Mouse (Mus musculus) myocyte (in vitro differentiated cells): ENCODE results near the gene Mgst3. TPM values are rescaled to one million over a fixed set of nuclear protein-coding genes. Genes with fewer than 3 reads are reported as not detected.

Experiments
- H3K27me3 ChIP-seq: one replicate; pipeline ENCODE4 v1.6.1; 2011; ENCODE audit not compliant: control insufficient read depth, insufficient read depth, insufficient read length
- H3K36me3 ChIP-seq: one replicate; pipeline ENCODE4 v1.6.1; 2011; ENCODE audit not compliant: control insufficient read depth, insufficient read depth
- H3K4me2 ChIP-seq: one replicate; pipeline ENCODE4 v1.6.1; 2011; ENCODE audit warnings: low read depth, control low read depth
- H3K4me3 ChIP-seq: one replicate; pipeline ENCODE4 v1.5.1; 2011; ENCODE audit warnings: mild to moderate bottlenecking, control low read depth, moderate library complexity
- H3K79me2 ChIP-seq: one replicate; pipeline ENCODE4 v1.6.1; 2011; ENCODE audit not compliant: control insufficient read depth, insufficient read depth
- H3ac ChIP-seq: one replicate; pipeline ENCODE4 v1.6.1; 2011; ENCODE audit not compliant: control insufficient read depth, insufficient read length
- CEBPB ChIP-seq: IDR thresholded peaks from 2 replicates; pipeline ENCODE4 v1.6.1; 2011; ENCODE audit warnings: mild to moderate bottlenecking, moderate library complexity; ENCODE audit not compliant: poor library complexity, insufficient read depth, severe bottlenecking
- E2F4 ChIP-seq: IDR thresholded peaks from one replicate; pipeline ENCODE4 v1.6.1; 2011; ENCODE audit warnings: mild to moderate bottlenecking, control low read depth, moderate library complexity; ENCODE audit not compliant: insufficient read depth
- MAX ChIP-seq: IDR thresholded peaks from one replicate; pipeline ENCODE4 v1.6.1; 2011; ENCODE audit warnings: low read depth, mild to moderate bottlenecking, control low read depth
- MYOD1 ChIP-seq, 3 experiments: IDR thresholded peaks; one replicate each; pipeline ENCODE4 v1.6.1; 2011; ENCODE audit warnings: control low read depth in 2 of 3, low read depth in 2 of 3, mild to moderate bottlenecking in 2 of 3, moderate library complexity in 1 of 3; ENCODE audit not compliant: insufficient read length in 2 of 3, control insufficient read depth in 1 of 3
- MYOG ChIP-seq, 3 experiments: IDR thresholded peaks; one replicate each; pipeline ENCODE4 v1.6.1; 2011; ENCODE audit warnings: control low read depth in 2 of 3, low read depth in 2 of 3, mild to moderate bottlenecking in 2 of 3; ENCODE audit not compliant: insufficient read length in 2 of 3, control insufficient read depth in 1 of 3, insufficient read depth in 1 of 3
- POLR2A ChIP-seq: IDR thresholded peaks from one replicate; pipeline ENCODE4 v1.6.1; 2011; ENCODE audit warnings: low read depth, mild to moderate bottlenecking, control low read depth, moderate library complexity; ENCODE audit not compliant: insufficient read length
- POLR2AphosphoS2 ChIP-seq: IDR thresholded peaks from one replicate; pipeline ENCODE4 v1.6.1; 2011; ENCODE audit warnings: low read depth, control low read depth; ENCODE audit not compliant: insufficient read length
- REST ChIP-seq: IDR thresholded peaks from one replicate; pipeline ENCODE4 v1.6.1; 2011; ENCODE audit warnings: mild to moderate bottlenecking, control low read depth, moderate library complexity; ENCODE audit not compliant: insufficient read depth, insufficient read length
- SRF ChIP-seq: IDR thresholded peaks from one replicate; pipeline ENCODE4 v1.6.1; 2011; ENCODE audit warnings: low read depth; ENCODE audit not compliant: control insufficient read depth, insufficient read length
- TCF12 ChIP-seq: IDR thresholded peaks from one replicate; pipeline ENCODE4 v1.6.1; 2011; ENCODE audit warnings: mild to moderate bottlenecking, control low read depth; ENCODE audit not compliant: poor library complexity, insufficient read depth, severe bottlenecking
- TCF3 ChIP-seq: IDR thresholded peaks from one replicate; pipeline ENCODE4 v1.6.1; 2011; ENCODE audit warnings: low read depth, control low read depth; ENCODE audit not compliant: insufficient read length
- USF1 ChIP-seq: IDR thresholded peaks from one replicate; pipeline ENCODE4 v1.6.1; 2011; ENCODE audit warnings: low read depth, mild to moderate bottlenecking, control low read depth, moderate library complexity
- polyA plus RNA-seq: library from polyadenylated mRNA; unstranded; fragments of >200 nt; fragmentation: generic; extraction: Trizol; gene quantifications from one replicate; pipeline ENCODE4 v1.2.1, GENCODE M21; 2012; ENCODE audit warnings: missing spikeins

The Mgst3 gene
- polyA plus RNA-seq, 1 experiment, result 62.0 TPM

GRCm38 (mm10) chr1:167382316-167382715, 11.3 kb downstream of the Mgst3 start:
- no peaks in the 10 kb centered on the region for H3K27me3 ChIP-seq
- no peak for TF ChIP-seq TCF3
- TF ChIP-seq SRF, result no peak
- TF ChIP-seq REST, result no peak
- no peak for TF ChIP-seq CEBPB
- TF ChIP-seq MYOD1 (IDR thresholded peaks at IDR 0.05; ENCODE audit: control insufficient read depth in 1 of 3, insufficient read length in 2 of 3, low read depth in 2 of 3), result no peak
- TF ChIP-seq MAX, result no peak
- no peak for TF ChIP-seq E2F4
- TF ChIP-seq USF1, result no peak
- no peak for TF ChIP-seq POLR2A
- no peak for TF ChIP-seq TCF12
- TF ChIP-seq MYOG (IDR thresholded peaks at IDR 0.05; ENCODE audit: control insufficient read depth in 1 of 3, insufficient read depth in 1 of 3, insufficient read length in 2 of 3, low read depth in 2 of 3), result no peak
- TF ChIP-seq POLR2AphosphoS2, result no peak
- H3ac ChIP-seq, result no peak overlapping the region
- H3K4me3 ChIP-seq, result no peak overlapping the region
- H3K79me2 ChIP-seq, result no peaks in the 10 kb centered on the region
- H3K4me2 ChIP-seq, result no peak overlapping the region
- H3K36me3 ChIP-seq, result no peaks in the 10 kb centered on the region

GRCm38 (mm10) chr1:167381050-167382015, 12.3 kb downstream of the Mgst3 start:
- no peaks in the 10 kb centered on the region for H3K27me3 ChIP-seq
- H3K36me3 ChIP-seq, result no peaks in the 10 kb centered on the region
- no peak overlapping the region for H3K4me2 ChIP-seq
- TF ChIP-seq MAX (no peak), TCF3 (no peak), POLR2A (no peak), SRF (no peak), POLR2AphosphoS2 (no peak), MYOD1 (IDR thresholded peaks at IDR 0.05; ENCODE audit: control insufficient read depth in 1 of 3, insufficient read length in 2 of 3, low read depth in 2 of 3) (no peak), REST (no peak), TCF12 (no peak), E2F4 (no peak), MYOG (IDR thresholded peaks at IDR 0.05; ENCODE audit: control insufficient read depth in 1 of 3, insufficient read depth in 1 of 3, insufficient read length in 2 of 3, low read depth in 2 of 3) (no peak), USF1 (no peak), CEBPB (no peak)
- H3K4me3 ChIP-seq, result no peak overlapping the region
- H3ac ChIP-seq, result no peak overlapping the region
- no peaks in the 10 kb centered on the region for H3K79me2 ChIP-seq

- Histone ChIP-seq H3K4me2 (no peak overlapping the region), H3ac (no peak overlapping the region), H3K79me2 (no peaks in the 10 kb centered on the region), H3K36me3 (no peaks in the 10 kb centered on the region), H3K27me3 (no peaks in the 10 kb centered on the region), H3K4me3 (no peak overlapping the region)
- no peak for TF ChIP-seq CEBPB
- no peak for TF ChIP-seq POLR2AphosphoS2
- no peak for TF ChIP-seq REST
- no peak for TF ChIP-seq MYOD1 (IDR thresholded peaks at IDR 0.05; ENCODE audit: control insufficient read depth in 1 of 3, insufficient read length in 2 of 3, low read depth in 2 of 3)
- TF ChIP-seq TCF3, result no peak
- TF ChIP-seq MAX, result no peak
- TF ChIP-seq MYOG (IDR thresholded peaks at IDR 0.05; ENCODE audit: control insufficient read depth in 1 of 3, insufficient read depth in 1 of 3, insufficient read length in 2 of 3, low read depth in 2 of 3), result no peak
- TF ChIP-seq POLR2A, result no peak
- TF ChIP-seq USF1, result no peak
These were observed 13.4 kb downstream of the Mgst3 start for GRCm38 (mm10) chr1:167380223-167380622.

- no peak overlapping the region for H3ac ChIP-seq
- H3K79me2 ChIP-seq, result no peaks in the 10 kb centered on the region
- TF ChIP-seq MYOG (IDR thresholded peaks at IDR 0.05; ENCODE audit: control insufficient read depth in 1 of 3, insufficient read depth in 1 of 3, insufficient read length in 2 of 3, low read depth in 2 of 3) (no peak), POLR2AphosphoS2 (no peak), MYOD1 (IDR thresholded peaks at IDR 0.05; ENCODE audit: control insufficient read depth in 1 of 3, insufficient read length in 2 of 3, low read depth in 2 of 3) (no peak), SRF (no peak), E2F4 (no peak), POLR2A (no peak), REST (no peak), CEBPB (no peak)
- H3K36me3 ChIP-seq, result no peaks in the 10 kb centered on the region
- no peak overlapping the region for H3K4me3 ChIP-seq
- H3K27me3 ChIP-seq, result no peaks in the 10 kb centered on the region
- no peak overlapping the region for H3K4me2 ChIP-seq
These were observed 13.9 kb downstream of the Mgst3 start for GRCm38 (mm10) chr1:167379751-167380150.
